Comparison of ENCODE assay signal across 9 mouse cellular contexts in genomic region chr5:35908626-35909443, GRCm38 (mm10). TPM values are rescaled to one million over a fixed set of nuclear protein-coding genes. Genes with fewer than 3 reads are reported as not detected.
DNase-seq lines count a peak whose midpoint lies in the region; ATAC-seq and TF ChIP-seq lines count a peak whose summit lies in the region.
"Had no signal": no experiment of that assay in that cellular context is flagged by ENCODE, and none has a peak within 500 bp of the region (broad histone marks: within the 10 kb centered on the region; RNA-seq: fewer than 3 reads in every experiment).

No protein-coding gene starts in this region.

- DNase-seq in ZHBTc4 (ENCODE audit: low read depth, low spot score), result peak; percentile 30
- DNase-seq in large intestine, adult 2 months (ENCODE audit: low read depth, low spot score), result peak; percentile 55
- DNase-seq in adrenal gland, adult (ENCODE audit: inconsistent age in 2 of 2, low spot score in 1 of 2), result no peak
- DNase-seq in yolk sac, embryonic 10.5 days (ENCODE audit: low spot score), result no peak
- DNase-seq in adrenal gland, postnatal 10 days, result no peak

- H3K79me2 ChIP-seq in C2C12 (ENCODE audit: control insufficient read depth, insufficient read depth), result peaks cover 94% of the 10 kb centered on the region

- no peak overlapping the region for H3K4me3 ChIP-seq in C2C12 (ENCODE audit: insufficient read depth, poor library complexity, severe bottlenecking)
- H3K4me3 ChIP-seq in heart, embryonic 16.5 days (ENCODE audit: low read length), result no peak overlapping the region
- no peak overlapping the region for H3K4me3 ChIP-seq in olfactory bulb, adult 2 months (ENCODE audit: insufficient read depth, low read depth, low read length)

- peaks cover 58% of the 10 kb centered on the region for H3K4me1 ChIP-seq in heart, embryonic 16.5 days (ENCODE audit: control insufficient read depth, insufficient read depth, low read length)
- peaks cover 23% of the 10 kb centered on the region for H3K4me1 ChIP-seq in olfactory bulb, adult 2 months (ENCODE audit: control insufficient read depth, insufficient read depth, low read length)

- H3K27ac ChIP-seq in heart, embryonic 16.5 days (ENCODE audit: low read length), result peak overlapping the region; percentile 82
- H3K27ac ChIP-seq in olfactory bulb, adult 2 months (ENCODE audit: insufficient read depth, low read depth, low read length), result peak overlapping the region; percentile 28; the same call in 1 of the 2 replicates
- H3K27ac ChIP-seq: macrophage had no signal

- peak overlapping the region; percentile 29 for H3ac ChIP-seq in C2C12 (ENCODE audit: control insufficient read depth, insufficient read length, low read depth)

- H3K79me3 ChIP-seq in C2C12 (ENCODE audit: low read depth), result peaks cover 68% of the 10 kb centered on the region

- WGBS in heart, embryonic 16.5 days, result 35% methylated on average over 13 of the region's 13 CpGs
- WGBS in large intestine, adult 2 months, result 35% methylated on average over 13 of the region's 13 CpGs
- 40% methylated on average over 13 of the region's 13 CpGs for WGBS in olfactory bulb, adult 2 months

- H3K36me3 ChIP-seq in C2C12 (ENCODE audit: control insufficient read depth, insufficient read depth), result peaks cover 3% of the 10 kb centered on the region
- H3K36me3 ChIP-seq in heart, embryonic 16.5 days (ENCODE audit: control insufficient read depth, insufficient read depth), result peaks cover 7% of the 10 kb centered on the region

- H3K27me3 ChIP-seq in C2C12 (ENCODE audit: control insufficient read depth, insufficient read depth, insufficient read length), result no peaks in the 10 kb centered on the region
- no peaks in the 10 kb centered on the region for H3K27me3 ChIP-seq in heart, embryonic 16.5 days (ENCODE audit: control insufficient read depth, insufficient read depth, low read length)

- peaks cover 5% of the 10 kb centered on the region; the same call in 1 of the 2 replicates for H3K9me3 ChIP-seq in heart, embryonic 16.5 days (replicated peaks; ENCODE audit: control insufficient read depth, low read length)

- H3K4me2 ChIP-seq in heart, embryonic 16.5 days (ENCODE audit: low read depth, low read length), result peak overlapping the region; percentile 45

- no peak for TF ChIP-seq POLR2A in olfactory bulb, adult 2 months (IDR thresholded peaks at IDR 0.05; ENCODE audit: insufficient read depth, low read depth, low read length)

- peak overlapping the region; percentile 60 for H3K9ac ChIP-seq in heart, embryonic 16.5 days (ENCODE audit: low read length)

- TF ChIP-seq CTCF in C2C12 (IDR thresholded peaks at IDR 0.05; ENCODE audit: control insufficient read depth, insufficient read depth, insufficient read length), result no peak
- TF ChIP-seq CTCF in olfactory bulb, adult 2 months (IDR thresholded peaks at IDR 0.05; ENCODE audit: insufficient read depth, low read depth, low read length), result no peak

- no peak for ATAC-seq in heart, embryonic 16.5 days (replicated peaks; ENCODE audit: extremely low read depth, insufficient read depth, low FRiP score)

TF ChIP-seq in C2C12, 6 proteins besides CTCF, POLR2A, EP300 and RAD21:
- TF ChIP-seq FOSL1 (IDR thresholded peaks at IDR 0.05; ENCODE audit: insufficient read depth, low read length, poor library complexity, severe bottlenecking) (no peak), MAX (IDR thresholded peaks at IDR 0.05) (no peak), USF1 (IDR thresholded peaks at IDR 0.05; ENCODE audit: low read depth) (no peak), MYOD1 (IDR thresholded peaks at IDR 0.05; ENCODE audit: control insufficient read depth, insufficient read length, low read depth) (no peak), MYOG (IDR thresholded peaks at IDR 0.05; ENCODE audit: control insufficient read depth, extremely low read depth, insufficient read length) (no peak), CEBPB (IDR thresholded peaks at IDR 0.05; ENCODE audit: low read depth) (no peak)

RNA-seq across cellular contexts. Expression of gene Afap1, which starts 15.7 kb away (rescaled TPM):
- 9.5 TPM for polyA plus RNA-seq in C2C12 (2012; fragmentation: generic; extraction: Trizol)
- polyA plus RNA-seq in heart, embryonic 16.5 days (2015; fragmentation: Nextera tagmentation; extraction: Ambion mirVana), result 22.6 and 24.5 TPM in 2 replicates
- 3.8 and 4.7 TPM in 2 replicates for polyA plus RNA-seq in large intestine, adult 2 months (2012; rRNA removed)
- 69.1 TPM in 1 of 2 replicates, not detected in the other for polyA plus RNA-seq in olfactory bulb, adult 2 months (2012; ENCODE audit: insufficient read depth, insufficient read length, low replicate concordance, missing spikeins)
- 10 to 100 TPM; 24.2 to 30.6 TPM for total RNA-seq in adrenal gland, postnatal 10 days (2021)

Comparison
In these comparisons a context has a peak if more than half of its experiments do, and no peak if none do; other contexts are left out.
1. DNase-seq: peak in ZHBTc4 (single experiment) and large intestine, adult 2 months (single experiment); none in adrenal gland, adult (0 of 2), yolk sac, embryonic 10.5 days (single experiment) and adrenal gland, postnatal 10 days (single experiment).